Mouse (Mus musculus) bone marrow, adult 2 months (tissue): Measurements from ENCODE around the gene Il11ra1. TPM values are rescaled to one million over a fixed set of nuclear protein-coding genes. Genes with fewer than 3 reads are reported as not detected.

ENCODE experiments used
- H3K27ac ChIP-seq: fragments of 200-500 bp; 2 replicates; pipeline ENCODE4 v1.5.1; 2012; ENCODE audit warnings: low read depth, mild to moderate bottlenecking, control low read depth, inconsistent platforms, low read length; ENCODE audit not compliant: control insufficient read depth, poor library complexity, insufficient read depth
- H3K4me1 ChIP-seq: fragments of 200-500 bp; 2 replicates; pipeline ENCODE4 v1.6.1; 2011; ENCODE audit warnings: low read length; ENCODE audit not compliant: control insufficient read depth, insufficient read depth
- H3K4me3 ChIP-seq: fragments of 200-500 bp; replicated peaks from 2 replicates; pipeline ENCODE3; 2011; ENCODE audit warnings: mild to moderate bottlenecking, low read depth, low read length, control low read depth; ENCODE audit not compliant: control insufficient read depth
- CTCF ChIP-seq: fragments of 200-500 bp; IDR thresholded peaks from 2 replicates; pipeline ENCODE4 v1.5.1; 2011; ENCODE audit warnings: low read length, control low read depth; ENCODE audit not compliant: control insufficient read depth, insufficient read depth
- POLR2A ChIP-seq: fragments of 200-500 bp; IDR thresholded peaks from 2 replicates; pipeline ENCODE4 v1.6.1; 2011; ENCODE audit warnings: low read depth, mild to moderate bottlenecking, control low read depth, low read length, borderline replicate concordance; ENCODE audit not compliant: control insufficient read depth
- WGBS: fragments of 180-500 bp; shearing (Covaris S2); methylation state at CpG from one replicate; pipeline ENCODE4 v1.1.7; 2018; 5-methylcytosine and 5-hydroxymethylcytosine counted together
- polyA plus RNA-seq: library from polyadenylated mRNA; stranded (reverse); fragments of >200 nt; gene quantifications from 2 replicates; pipeline ENCODE4 v1.2.4, GENCODE M21; 2011; ENCODE audit warnings: low replicate concordance; ENCODE audit not compliant: missing spikeins, insufficient read depth, insufficient read length

Il11ra1 gene
- polyA plus RNA-seq, 1 experiment = 77.3 TPM

DNA sequence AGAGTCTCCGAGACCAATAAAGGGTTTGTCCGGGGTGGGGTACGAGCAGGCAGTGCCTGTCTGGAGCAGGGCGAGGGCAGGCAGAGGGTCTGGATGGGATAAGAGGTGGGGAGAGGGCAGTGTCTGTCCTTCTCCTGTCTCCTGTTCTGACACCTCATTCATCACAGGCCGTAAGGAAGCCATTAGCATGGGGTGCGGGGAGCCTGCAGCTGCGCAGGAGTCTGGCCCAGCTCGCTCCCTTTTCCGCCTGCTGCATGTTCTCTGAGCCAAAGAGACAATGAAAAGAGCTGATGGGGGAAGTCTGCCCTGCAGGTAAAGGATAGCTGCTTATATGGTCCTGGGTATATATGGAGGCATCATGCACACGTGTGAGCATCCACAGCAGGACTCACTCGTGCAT is 37.1 kb upstream of the Il11ra1 start:
- H3K27ac ChIP-seq = no peak overlapping the region
- 65% methylated on average over 11 of the region's 11 CpGs for WGBS
- TF ChIP-seq CTCF (no peak), POLR2A (no peak)
- no peak overlapping the region for H3K4me3 ChIP-seq
- no peaks in the 10 kb centered on the region; the same call in 1 of the 2 replicates for H3K4me1 ChIP-seq

DNA sequence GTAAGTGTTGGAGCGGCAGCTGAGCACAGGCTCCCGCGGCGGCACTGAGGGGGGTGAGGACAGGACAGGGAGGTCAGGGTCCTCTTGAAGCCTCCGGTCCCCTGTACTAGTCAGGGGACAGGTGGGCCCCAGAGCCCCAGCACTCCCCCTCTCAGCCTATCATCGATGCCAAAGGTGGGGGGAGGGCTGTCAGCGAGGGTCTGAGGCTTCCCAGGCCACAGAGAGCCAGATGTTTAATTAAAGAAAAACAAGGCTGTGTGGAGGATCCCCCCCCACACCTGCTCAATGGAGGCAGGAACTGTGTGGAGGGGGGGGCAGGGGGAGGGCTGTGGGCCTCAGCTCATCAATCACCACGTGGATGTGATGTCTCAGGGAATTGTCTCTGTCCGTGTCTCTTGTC is 36.2 kb upstream of the Il11ra1 start:
- WGBS = 54% methylated on average over 9 of the region's 9 CpGs
- H3K4me1 ChIP-seq = no peaks in the 10 kb centered on the region; the same call in 1 of the 2 replicates
- no peak overlapping the region for H3K4me3 ChIP-seq
- TF ChIP-seq CTCF (no peak), POLR2A (no peak)
- no peak overlapping the region for H3K27ac ChIP-seq

DNA sequence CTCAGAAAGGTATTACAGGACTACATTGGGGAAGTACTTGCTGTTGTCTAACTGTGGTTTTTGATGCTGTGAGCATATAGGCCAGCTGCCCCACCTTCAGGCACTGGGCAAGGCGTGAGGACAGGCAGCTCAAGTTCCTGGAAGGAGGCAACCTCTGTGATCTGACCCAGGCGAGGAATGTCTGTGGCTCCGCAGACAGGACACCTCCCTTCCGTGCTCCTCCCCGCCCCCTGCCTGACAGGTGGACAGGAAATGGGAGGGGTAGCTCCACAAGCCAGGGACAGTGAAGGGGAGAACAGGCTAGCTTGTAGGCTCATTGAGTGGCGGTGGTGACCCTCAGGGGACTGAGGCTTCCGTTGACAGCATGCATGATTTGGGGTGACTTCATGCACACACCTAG is 35.3 kb upstream of the Il11ra1 start:
- 26% methylated on average over 7 of the region's 7 CpGs for WGBS
- Histone ChIP-seq H3K27ac (no peak overlapping the region), H3K4me3 (no peak overlapping the region), H3K4me1 (no peaks in the 10 kb centered on the region)
- TF ChIP-seq CTCF (no peak), POLR2A (no peak)

DNA sequence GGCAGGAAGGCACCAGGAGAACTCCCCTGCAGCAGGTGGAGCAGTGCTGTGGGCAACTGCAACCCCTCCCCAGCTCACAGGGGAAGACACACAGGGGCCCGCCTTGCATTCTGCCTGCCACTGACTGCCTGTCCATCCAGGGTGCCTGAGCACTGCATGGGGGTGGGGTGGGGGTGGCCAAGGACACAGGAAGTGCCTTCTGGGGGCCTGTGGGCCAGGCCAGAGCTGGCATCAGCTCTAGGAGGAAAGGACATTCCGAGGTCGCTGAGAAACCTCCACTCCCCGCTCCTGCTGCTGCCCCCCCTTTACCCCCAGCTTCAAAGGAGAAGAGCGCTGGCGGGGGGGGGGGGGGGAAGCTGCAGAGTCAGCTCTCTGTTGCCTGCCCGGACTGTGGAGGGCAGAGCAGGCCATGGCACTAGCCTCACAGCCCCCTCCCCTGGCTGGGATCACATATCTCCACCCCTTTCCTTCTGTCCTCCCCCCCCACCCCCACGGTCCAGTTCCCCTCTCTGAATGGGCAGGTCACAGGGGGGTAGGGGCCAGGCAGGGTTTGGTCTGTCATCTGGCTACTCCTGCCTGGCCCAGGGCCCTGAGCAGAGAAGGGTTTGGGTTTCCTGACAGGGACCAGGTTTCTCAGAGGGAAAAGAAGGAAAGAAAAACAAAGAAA is 34.6 kb upstream of the Il11ra1 start:
- Histone ChIP-seq H3K4me1 (no peaks in the 10 kb centered on the region), H3K4me3 (no peak overlapping the region), H3K27ac (no peak overlapping the region)
- no peak for TF ChIP-seq CTCF
- TF ChIP-seq POLR2A = no peak
- 7% methylated on average over 8 of the region's 8 CpGs for WGBS

DNA sequence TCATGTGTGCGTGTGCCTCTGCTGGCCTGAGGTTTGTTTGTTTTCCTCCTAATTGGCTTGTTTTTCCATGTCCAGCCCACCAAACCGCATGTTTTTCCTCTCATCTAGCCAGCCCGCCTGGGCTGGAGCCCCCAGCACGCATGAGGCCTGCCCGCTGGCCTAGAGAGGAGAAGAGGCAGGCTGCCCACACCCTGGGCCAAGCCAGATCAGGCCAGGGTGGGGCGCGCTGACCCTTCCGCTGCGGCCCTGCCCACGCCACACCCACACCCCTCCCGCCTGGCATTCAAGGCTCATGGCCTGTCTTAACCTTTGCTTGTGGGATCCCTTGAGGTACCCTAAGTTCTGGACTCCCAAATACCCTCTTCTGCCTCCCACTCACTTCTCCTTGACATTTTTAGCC is 33.1 kb upstream of the Il11ra1 start:
- Histone ChIP-seq H3K4me3 (no peak overlapping the region), H3K27ac (no peak overlapping the region), H3K4me1 (no peaks in the 10 kb centered on the region)
- TF ChIP-seq POLR2A = no peak
- WGBS = 86% methylated on average over 11 of the region's 11 CpGs

DNA sequence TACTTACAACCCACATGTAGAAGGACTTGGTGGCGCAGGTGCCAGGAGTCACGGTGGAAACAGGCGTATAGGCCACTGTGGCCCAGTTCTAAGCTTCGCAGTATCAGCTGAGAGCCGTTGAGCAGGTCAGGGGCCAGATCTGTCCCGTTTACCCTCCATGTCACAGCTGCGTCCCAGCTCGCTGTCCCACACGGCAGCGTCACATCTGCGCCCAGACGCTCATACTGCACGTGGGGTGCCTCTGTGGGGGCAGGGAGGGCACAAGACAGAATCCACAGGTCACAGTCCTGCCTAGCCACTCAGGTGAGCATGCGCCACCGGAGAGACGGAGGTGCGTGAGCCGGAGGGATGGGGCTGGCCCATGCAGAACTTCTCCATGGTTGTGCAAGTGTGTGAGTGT is 29.0 kb upstream of the Il11ra1 start:
- WGBS = 86% methylated on average over 18 of the region's 18 CpGs
- TF ChIP-seq CTCF (no peak), POLR2A (no peak)
- Histone ChIP-seq H3K4me1 (no peaks in the 10 kb centered on the region), H3K4me3 (no peak overlapping the region), H3K27ac (no peak overlapping the region)

DNA sequence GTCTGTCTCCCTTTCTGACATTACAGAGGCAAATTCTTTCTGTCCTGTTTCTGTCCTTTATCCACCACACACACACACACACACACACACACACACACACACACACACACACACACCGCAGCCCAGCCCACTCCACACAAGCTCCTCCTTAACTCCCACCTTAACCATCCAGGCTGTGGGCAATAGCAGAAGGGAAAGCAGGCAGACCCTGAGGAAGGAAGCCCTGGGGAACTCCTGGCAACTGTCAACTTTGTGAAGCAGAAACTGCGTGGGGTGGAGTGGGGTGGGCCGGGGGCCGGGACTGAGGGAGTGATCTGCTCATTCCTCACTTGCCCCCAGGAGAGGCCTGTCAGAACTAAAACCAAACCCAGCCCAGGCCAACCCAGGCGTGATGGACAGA is 28.3 kb upstream of the Il11ra1 start:
- WGBS = 20% methylated on average over 5 of the region's 5 CpGs
- Histone ChIP-seq H3K27ac (no peak overlapping the region), H3K4me1 (no peaks in the 10 kb centered on the region), H3K4me3 (no peak overlapping the region)
- TF ChIP-seq POLR2A (no peak), CTCF (no peak)

DNA sequence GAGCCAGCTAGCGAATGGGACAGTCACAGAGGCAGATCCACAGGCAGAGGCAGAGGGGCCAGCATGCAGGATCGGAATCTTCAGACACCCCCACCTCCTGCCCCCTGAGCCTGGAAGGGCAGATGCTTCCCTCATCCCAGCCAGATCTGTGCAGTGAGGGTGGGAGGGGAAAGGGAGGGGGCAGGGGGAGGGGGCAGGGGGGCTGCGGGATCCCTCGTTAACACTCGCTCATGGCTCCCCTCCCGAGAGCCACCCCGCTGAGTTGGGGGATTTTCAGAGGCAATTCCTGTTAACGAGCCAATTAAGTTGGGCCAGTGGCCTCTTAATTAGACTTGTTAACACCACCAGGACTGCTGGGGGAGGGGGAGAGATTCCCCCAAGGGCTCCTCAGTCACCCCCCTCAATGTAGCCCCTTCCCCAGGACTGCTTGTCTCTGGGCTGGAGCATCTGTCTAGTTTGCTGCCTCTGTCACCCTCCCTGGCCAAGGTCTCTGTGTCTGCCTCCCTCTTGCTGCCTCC is 27.8 kb upstream of the Il11ra1 start:
- no peak for TF ChIP-seq POLR2A
- no peak for TF ChIP-seq CTCF
- Histone ChIP-seq H3K4me3 (no peak overlapping the region), H3K4me1 (no peaks in the 10 kb centered on the region), H3K27ac (no peak overlapping the region)
- WGBS = 50% methylated on average over 8 of the region's 8 CpGs

DNA sequence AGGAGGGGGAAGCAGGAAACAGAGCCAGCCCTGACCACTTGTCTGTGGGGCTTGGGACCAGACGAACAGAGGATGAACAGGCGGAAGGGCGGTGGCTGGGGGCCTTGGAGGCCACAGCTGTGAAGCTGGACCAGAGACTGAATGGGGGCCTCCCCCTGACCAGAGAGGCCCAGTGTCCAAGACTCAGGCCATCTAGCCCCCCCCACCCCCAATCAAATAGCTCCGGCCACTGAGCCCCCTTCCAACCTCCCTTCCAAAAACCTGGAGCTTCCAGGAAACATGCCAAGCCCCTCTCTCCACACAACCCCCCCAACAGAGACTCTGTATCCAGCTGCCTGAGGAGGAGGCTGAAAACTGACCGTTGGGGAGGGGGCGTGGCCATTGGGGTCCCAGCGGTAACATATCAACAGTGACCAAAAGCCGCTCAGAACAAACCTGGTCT is 27.2 kb upstream of the Il11ra1 start:
- Histone ChIP-seq H3K4me1 (no peaks in the 10 kb centered on the region), H3K4me3 (no peak overlapping the region), H3K27ac (no peak overlapping the region)
- no peak for TF ChIP-seq POLR2A
- TF ChIP-seq CTCF = no peak
- WGBS = 61% methylated on average over 8 of the region's 8 CpGs
